Mouse (Mus musculus) heart, adult 18-20 months (tissue): ENCODE results near the gene Olfr633. TPM values are rescaled to one million over a fixed set of nuclear protein-coding genes. Genes with fewer than 3 reads are reported as not detected.
"Not testable (repeated sequence)": the region's sequence is repeated elsewhere in the genome, so short reads cannot be mapped to it uniquely, and the experiment has no call there.

Experiments
- DNase-seq, 2 experiments: peaks; one replicate each; pipeline ENCODE4 v3.0.0; 2021 to 2022; ENCODE audit warnings: mixed read lengths in 1 of 2
- long read RNA-seq, 2 experiments: library from polyadenylated mRNA; stranded (forward); transcript quantifications; one replicate each; pipeline ENCODE4 v2.0.0; 2021
- total RNA-seq, 2 experiments: library from RNA; stranded (reverse); gene quantifications; 2 replicates each; pipeline ENCODE4 v1.2.3; 2021

Gene Olfr633
- not detected for total RNA-seq
- long read RNA-seq, experiment 1 = 0 reads
- long read RNA-seq, experiment 2 = 0 reads

- DNase-seq = no peak
These were observed at the start of gene Olfr633 for GRCm38 (mm10) chr7:103944137-103944536. TSS of gene Olfr633 (plus strand) at chr7:103944437.

- DNase-seq = peak in 1 of 2 experiments; percentile 4
These were observed 41.0 kb upstream of the Olfr633 start, which contains the start of gene Olfr65 for GRCm38 (mm10) chr7:103903187-103903586. TSS of gene Olfr65 (plus strand) at chr7:103903487.

DNA sequence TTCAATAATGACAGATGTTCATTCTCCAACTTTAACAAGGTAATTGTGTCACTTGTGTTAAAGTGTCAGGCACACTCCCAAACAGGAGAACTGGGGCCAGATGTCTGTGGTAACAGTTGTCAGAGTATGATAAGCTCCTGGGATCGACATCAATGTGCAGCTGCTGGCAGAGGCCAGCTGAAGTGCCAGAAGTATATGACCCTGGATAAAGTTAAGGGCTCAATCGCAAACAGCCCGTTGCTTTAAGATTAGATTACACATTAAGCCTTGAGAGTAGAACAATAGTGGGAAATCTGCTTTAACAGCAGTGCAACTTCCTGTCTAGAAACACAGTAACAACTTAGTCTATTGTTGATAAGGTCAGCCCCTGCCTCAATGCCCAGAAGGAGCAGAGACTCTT, 34.2 kb upstream of the Olfr633 start:
- DNase-seq = no peak

- DNase-seq = no peak
These were observed 31.2 kb upstream of the Olfr633 start for GRCm38 (mm10) chr7:103912969-103913511.

- no peak for DNase-seq
These were observed 28.9 kb upstream of the Olfr633 start for GRCm38 (mm10) chr7:103915338-103915737.

DNA sequence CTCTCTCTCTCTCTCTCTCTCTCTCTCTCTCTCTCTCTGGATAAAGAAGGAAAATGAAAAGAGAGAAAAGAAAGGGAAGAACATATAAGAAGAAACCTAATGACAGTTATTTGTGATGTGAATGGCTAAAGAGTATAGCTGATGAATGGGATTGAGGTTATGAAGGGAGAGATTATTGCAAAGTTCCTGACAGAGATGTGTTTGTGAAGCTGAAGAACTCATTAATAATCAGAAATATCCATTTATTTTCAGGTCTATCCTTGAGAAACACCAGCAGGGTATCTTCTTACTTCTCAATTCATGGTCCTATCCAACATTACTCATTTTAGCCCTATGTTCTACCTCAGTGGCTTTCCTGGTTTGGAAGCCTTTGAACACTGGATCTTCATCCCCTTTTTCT, 15.7 kb upstream of the Olfr633 start, which contains the start of gene Olfr631:
Gene Olfr631 (plus strand): TSS at position 301 of the 400 bp plus-strand sequence.
- DNase-seq = no peak

DNA sequence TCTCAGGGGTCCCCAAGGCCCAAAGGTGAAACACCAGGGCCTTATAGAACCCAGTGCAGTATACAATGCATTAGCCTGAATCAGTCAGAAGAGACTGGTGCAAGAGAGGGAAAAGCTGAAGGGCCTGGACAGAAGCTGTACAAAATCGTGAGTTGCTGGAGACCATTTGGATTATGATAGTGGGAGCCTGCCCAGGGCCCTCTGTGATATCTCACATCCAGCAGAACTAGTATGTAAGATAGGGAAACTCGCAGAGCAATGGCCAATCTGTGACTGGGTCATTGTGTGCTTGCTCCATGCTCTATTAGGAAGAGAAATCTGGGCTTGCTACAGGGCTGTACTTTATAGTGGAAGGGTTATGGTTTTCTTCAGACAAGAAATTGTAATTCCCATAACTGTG, 10.0 kb upstream of the Olfr633 start, which contains the start of gene Olfr632:
Gene Olfr632 (plus strand): TSS at position 84 of the 400 bp plus-strand sequence.
- no peak for DNase-seq

DNA sequence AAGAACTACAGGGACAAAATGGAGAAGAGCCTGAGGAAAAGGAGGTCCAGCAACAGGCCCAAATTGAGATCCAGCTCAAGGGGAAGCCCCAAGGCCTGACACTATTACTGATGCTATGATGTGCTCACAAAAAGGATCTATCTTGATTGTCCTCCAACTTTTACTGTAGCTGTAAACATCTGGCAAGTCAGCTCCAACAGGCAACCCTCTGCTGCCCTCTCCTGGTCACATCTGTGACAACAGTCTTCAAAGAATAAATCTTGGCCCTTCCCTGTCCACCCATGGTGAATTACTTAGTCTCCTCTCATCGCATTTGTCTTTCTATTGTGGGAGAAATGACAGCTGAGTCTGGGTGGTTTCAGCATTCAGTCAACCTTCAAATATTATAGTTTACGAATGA, 1.5 kb upstream of the Olfr633 start:
- peak; percentile 2 to 43 for DNase-seq

GRCm38 (mm10) chr7:103966873-103967272, 22.6 kb downstream of the Olfr633 start:
- not testable (repeated sequence) for DNase-seq

DNA sequence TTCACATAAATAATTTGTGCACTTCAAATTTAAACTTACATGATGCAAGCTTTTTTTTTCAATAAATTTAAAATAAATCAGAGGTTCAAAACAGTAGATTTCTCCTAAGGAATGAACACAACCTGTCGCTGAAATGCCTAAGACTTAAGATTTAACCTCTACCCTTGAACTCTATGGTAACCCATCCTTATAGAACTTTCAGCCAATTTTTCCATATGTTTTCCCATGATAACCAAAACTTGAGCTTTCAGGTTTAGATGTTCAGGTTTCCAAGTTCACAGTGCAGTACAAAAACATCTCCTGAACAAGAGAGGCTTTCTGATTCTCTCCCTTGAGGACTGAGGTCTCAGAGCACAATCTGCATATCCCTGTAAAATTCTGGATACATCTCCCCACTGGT, 26.6 kb downstream of the Olfr633 start, which contains the start of gene Olfr635:
Gene Olfr635 (plus strand): TSS at position 301 of the 400 bp plus-strand sequence.
- DNase-seq = no peak

- no peak for DNase-seq
These were observed 27.5 kb downstream of the Olfr633 start for GRCm38 (mm10) chr7:103971782-103972181.

- DNase-seq = no peak
These were observed 54.2 kb downstream of the Olfr633 start, which contains the start of gene Olfr638 for GRCm38 (mm10) chr7:103998446-103998845. TSS of gene Olfr638 (plus strand) at chr7:103998746.

Other genes with a start within 250 kb of the Olfr633 start
- not detected for gene Olfr243, start 229.8 kb upstream of the Olfr633 start, total RNA-seq
- gene Olfr628, start 214.1 kb upstream of the Olfr633 start, total RNA-seq = not detected
- not detected for gene Olfr629, start 199.5 kb upstream of the Olfr633 start, total RNA-seq
- not detected for gene Olfr630, start 187.1 kb upstream of the Olfr633 start, total RNA-seq
- gene Olfr69, start 172.8 kb upstream of the Olfr633 start, total RNA-seq = not detected
- not detected for gene Olfr68, start 164.7 kb upstream of the Olfr633 start, total RNA-seq
- not detected for gene Olfr67, start 152.6 kb upstream of the Olfr633 start, total RNA-seq
- gene Hbb-bt, start 130.4 kb upstream of the Olfr633 start, total RNA-seq = 1,000 to 10,000 TPM; 1,004 to 1,120 TPM
- gene Hbb-bs, start 116.3 kb upstream of the Olfr633 start, total RNA-seq = over 10,000 TPM; 10,167 to 10,648 TPM
- gene Hbb-bh2, start 103.9 kb upstream of the Olfr633 start, total RNA-seq = not detected
- gene Hbb-bh1, start 101.3 kb upstream of the Olfr633 start, total RNA-seq = not detected
- not detected for gene Hbb-y, start 91.2 kb upstream of the Olfr633 start, total RNA-seq
- gene Olfr66, start 58.2 kb upstream of the Olfr633 start, total RNA-seq = not detected
- gene Olfr64, start 50.0 kb upstream of the Olfr633 start, total RNA-seq = not detected
- gene Olfr65, start 41.0 kb upstream of the Olfr633 start, total RNA-seq = not detected
- gene Olfr631, start 15.6 kb upstream of the Olfr633 start, total RNA-seq = not detected
- not detected for gene Olfr632, start 10.1 kb upstream of the Olfr633 start, total RNA-seq
- not detected for gene Olfr635, start 26.7 kb downstream of the Olfr633 start, total RNA-seq
- not detected for gene Olfr638, start 54.3 kb downstream of the Olfr633 start, total RNA-seq
- under 1 TPM; 0.05 TPM for gene Olfr639, start 72.9 kb downstream of the Olfr633 start, total RNA-seq
- not detected for gene Olfr640, start 81.1 kb downstream of the Olfr633 start, total RNA-seq
- not detected for gene Olfr641, start 91.0 kb downstream of the Olfr633 start, total RNA-seq
- not detected for gene Olfr642, start 108.2 kb downstream of the Olfr633 start, total RNA-seq
- not detected for gene 4930516K23Rik, start 117.0 kb downstream of the Olfr633 start, total RNA-seq
- gene Olfr644, start 127.4 kb downstream of the Olfr633 start, total RNA-seq = not detected
- not detected for gene Olfr645, start 141.0 kb downstream of the Olfr633 start, total RNA-seq
- gene Olfr646, start 160.4 kb downstream of the Olfr633 start, total RNA-seq = not detected
- not detected for gene Ubqln5, start 185.4 kb downstream of the Olfr633 start, total RNA-seq
- gene Olfr643, start 193.0 kb downstream of the Olfr633 start, total RNA-seq = not detected
- gene Ubqln3, start 198.8 kb downstream of the Olfr633 start, total RNA-seq = not detected
- not detected for gene Ubqlnl, start 206.1 kb downstream of the Olfr633 start, total RNA-seq
- not detected for gene Olfm5, start 220.4 kb downstream of the Olfr633 start, total RNA-seq
- gene Olfr648, start 239.0 kb downstream of the Olfr633 start, total RNA-seq = not detected